Mouse (Mus musculus) heart, postnatal 0 days (tissue): ENCODE measurements around the gene Sema6d. TPM values are rescaled to one million over a fixed set of nuclear protein-coding genes. Genes with fewer than 3 reads are reported as not detected.
"Not testable (repeated sequence)": the region's sequence is repeated elsewhere in the genome, so short reads cannot be mapped to it uniquely, and the experiment has no call there.

ENCODE experiments used
- ATAC-seq: fragments of 200-750 bp; cut with Nextera tagmentation; 2 replicates; pipeline ENCODE4 v1.8.0; 2017; ENCODE audit warnings: low read depth, moderate number of reproducible peaks, moderate library complexity; ENCODE audit not compliant: insufficient read depth
- DNase-seq: peaks from one replicate; pipeline ENCODE4 v3.0.0-alpha.2; 2016; ENCODE audit warnings: low spot score
- H3K27ac ChIP-seq: fragments of 300-500 bp; sonication (generic); 2 replicates; pipeline ENCODE4 v1.5.1; 2014; ENCODE audit warnings: low read depth, mild to moderate bottlenecking
- H3K27me3 ChIP-seq: fragments of 300-500 bp; sonication (generic); 2 replicates; pipeline ENCODE4 v1.6.1; 2014; ENCODE audit warnings: low read length, mixed read lengths; ENCODE audit not compliant: control insufficient read depth, insufficient read depth
- H3K36me3 ChIP-seq: fragments of 300-500 bp; sonication (generic); replicated peaks from 2 replicates; pipeline ENCODE4 v1.6.1; 2014; ENCODE audit warnings: low read length, mixed read lengths; ENCODE audit not compliant: control insufficient read depth, insufficient read depth
- H3K4me1 ChIP-seq: fragments of 300-500 bp; sonication (generic); 2 replicates; pipeline ENCODE4 v1.6.1; 2014; ENCODE audit warnings: antibody characterized with exemption; ENCODE audit not compliant: control insufficient read depth, insufficient read depth
- H3K4me2 ChIP-seq: fragments of 300-500 bp; sonication (generic); 2 replicates; pipeline ENCODE4 v1.6.1; 2014; ENCODE audit warnings: low read depth, mild to moderate bottlenecking, low read length, moderate library complexity
- H3K4me3 ChIP-seq: fragments of 300-500 bp; sonication (generic); 2 replicates; pipeline ENCODE4 v1.5.1; 2014; ENCODE audit warnings: low read depth, low read length
- H3K9ac ChIP-seq: fragments of 300-500 bp; sonication (generic); replicated peaks from 2 replicates; pipeline ENCODE4 v1.6.1; 2014; ENCODE audit warnings: low read depth, low read length, mixed read lengths
- H3K9me3 ChIP-seq: fragments of 300-500 bp; sonication (generic); replicated peaks from 2 replicates; pipeline ENCODE4 v1.6.1; 2016; ENCODE audit warnings: low read length; ENCODE audit not compliant: control insufficient read depth
- CTCF ChIP-seq: IDR thresholded peaks from 2 replicates; pipeline ENCODE4 v1.5.1; 2016; ENCODE audit warnings: antibody characterized with exemption, control low read depth, low read depth
- EP300 ChIP-seq: IDR thresholded peaks from 2 replicates; pipeline ENCODE4 v1.6.1; 2016; ENCODE audit warnings: antibody characterized with exemption, low read depth
- WGBS: fragments of 180-500 bp; shearing (Covaris S2); extraction: QIAGEN DNeasy Blood & Tissue Kit; methylation state at CpG from one replicate; pipeline ENCODE4 v1.1.7; 2014; 5-methylcytosine and 5-hydroxymethylcytosine counted together
- polyA plus RNA-seq: library from polyadenylated mRNA; unstranded; fragments of >200 nt; fragmentation: Nextera tagmentation; extraction: Ambion mirVana; gene quantifications from 2 replicates; pipeline ENCODE4 v1.2.1, GENCODE M21; 2015
- total RNA-seq: library from RNA; depleted of rRNA; stranded (reverse); fragments of >200 nt; gene quantifications from 2 replicates; pipeline ENCODE4 v1.2.3, GENCODE M21; 2014; ENCODE audit warnings: low replicate concordance

The Sema6d gene
- total and polyA plus RNA-seq, 2 experiments from 2014 or later, result 8.7 to 28.8 TPM

GRCm38 (mm10) chr2:124322528-124323215 is 232.9 kb downstream of the Sema6d start:
- H3K4me3 ChIP-seq, result no peak overlapping the region
- H3K9ac ChIP-seq, result no peak overlapping the region
- no peak overlapping the region for H3K4me2 ChIP-seq
- TF ChIP-seq EP300 (no peak), CTCF (no peak)
- DNase-seq (no peak), ATAC-seq (no peak)
- H3K9me3 ChIP-seq, result no peaks in the 10 kb centered on the region
- WGBS, result 50% methylated on average over 5 of the region's 5 CpGs
- no peaks in the 10 kb centered on the region for H3K36me3 ChIP-seq
- no peak overlapping the region for H3K27ac ChIP-seq
- no peaks in the 10 kb centered on the region for H3K4me1 ChIP-seq
- H3K27me3 ChIP-seq, result no peaks in the 10 kb centered on the region

- ATAC-seq (no peak), DNase-seq (no peak)
- no peak overlapping the region for H3K4me2 ChIP-seq
- no peak overlapping the region for H3K27ac ChIP-seq
- 79% methylated on average over 6 of the region's 6 CpGs for WGBS
- H3K4me3 ChIP-seq, result no peak overlapping the region
- H3K9me3 ChIP-seq, result no peaks in the 10 kb centered on the region
- TF ChIP-seq CTCF (no peak), EP300 (no peak)
- H3K9ac ChIP-seq, result no peak overlapping the region
- H3K27me3 ChIP-seq, result no peaks in the 10 kb centered on the region
- no peaks in the 10 kb centered on the region for H3K36me3 ChIP-seq
- no peaks in the 10 kb centered on the region for H3K4me1 ChIP-seq
Measured at GRCm38 (mm10) chr2:124324107-124324724, 234.4 kb downstream of the Sema6d start.

GRCm38 (mm10) chr2:124329473-124330130 is 239.8 kb downstream of the Sema6d start:
- Histone ChIP-seq H3K9me3 (no peaks in the 10 kb centered on the region), H3K9ac (no peak overlapping the region), H3K4me2 (no peak overlapping the region), H3K27ac (no peak overlapping the region), H3K36me3 (no peaks in the 10 kb centered on the region), H3K27me3 (no peaks in the 10 kb centered on the region), H3K4me3 (no peak overlapping the region), H3K4me1 (peaks cover 10% of the 10 kb centered on the region; the same call in 1 of the 2 replicates)
- TF ChIP-seq EP300, result no peak
- no peak for ATAC-seq
- 18% methylated on average over 1 of the region's 1 CpGs for WGBS
- DNase-seq, result no peak

GRCm38 (mm10) chr2:124332890-124333289 is 243.1 kb downstream of the Sema6d start:
- no peaks in the 10 kb centered on the region for H3K9me3 ChIP-seq
- 38% methylated on average over 5 of the region's 5 CpGs for WGBS
- H3K4me3 ChIP-seq, result no peak overlapping the region
- DNase-seq, result no peak
- no peak for TF ChIP-seq CTCF
- no peak for TF ChIP-seq EP300
- no peaks in the 10 kb centered on the region for H3K36me3 ChIP-seq
- no peak overlapping the region for H3K9ac ChIP-seq
- H3K4me2 ChIP-seq, result no peak overlapping the region
- H3K27ac ChIP-seq, result peak overlapping the region; percentile 39; the same call in 1 of the 2 replicates
- H3K27me3 ChIP-seq, result no peaks in the 10 kb centered on the region
- H3K4me1 ChIP-seq, result peaks cover 16% of the 10 kb centered on the region; the same call in 1 of the 2 replicates
- peak; percentile 60; the same call in 1 of the 2 replicates for ATAC-seq

GRCm38 (mm10) chr2:124334655-124335054 is 244.9 kb downstream of the Sema6d start:
- not testable (repeated sequence) for H3K36me3 ChIP-seq, H3K27ac ChIP-seq, ATAC-seq, H3K4me2 ChIP-seq, H3K9me3 ChIP-seq, H3K4me3 ChIP-seq, DNase-seq, H3K27me3 ChIP-seq, H3K9ac ChIP-seq
- WGBS, result 82% methylated on average over 2 of the region's 2 CpGs
- peaks cover 15% of the 10 kb centered on the region; the same call in 1 of the 2 replicates for H3K4me1 ChIP-seq
